Mouse (Mus musculus) liver, postnatal 0 days (tissue): ENCODE measurements around the gene Akip1. TPM values are rescaled to one million over a fixed set of nuclear protein-coding genes. Genes with fewer than 3 reads are reported as not detected.

ENCODE experiments used
- ATAC-seq: fragments of 200-750 bp; cut with Nextera tagmentation; 2 replicates; pipeline ENCODE4 v1.8.0; 2017; ENCODE audit warnings: mild to moderate bottlenecking, moderate library complexity
- DNase-seq: peaks from one replicate; pipeline ENCODE4 v3.0.0-alpha.2; 2016
- H3K27ac ChIP-seq: fragments of 300-500 bp; sonication (generic); 2 replicates; pipeline ENCODE4 v1.5.1; 2014; ENCODE audit warnings: antibody characterized with exemption, moderate library complexity, mild to moderate bottlenecking, low read depth
- H3K27me3 ChIP-seq: fragments of 300-500 bp; sonication (generic); 2 replicates; pipeline ENCODE4 v1.6.1; 2014; ENCODE audit warnings: low read length, control low read depth, mixed read lengths; ENCODE audit not compliant: insufficient read depth
- H3K36me3 ChIP-seq: fragments of 300-500 bp; sonication (generic); replicated peaks from 2 replicates; pipeline ENCODE4 v1.6.1; 2014; ENCODE audit warnings: mild to moderate bottlenecking, control low read depth, low read length, moderate library complexity, mixed read lengths; ENCODE audit not compliant: insufficient read depth
- H3K4me1 ChIP-seq: fragments of 300-500 bp; sonication (generic); 2 replicates; pipeline ENCODE4 v1.6.1; 2014; ENCODE audit warnings: antibody characterized with exemption, mild to moderate bottlenecking, control low read depth; ENCODE audit not compliant: insufficient read depth
- H3K4me2 ChIP-seq: fragments of 300-500 bp; sonication (generic); 2 replicates; pipeline ENCODE4 v1.6.1; 2014; ENCODE audit warnings: low read depth, mild to moderate bottlenecking, low read length, moderate library complexity, mixed read lengths
- H3K4me3 ChIP-seq: fragments of 300-500 bp; sonication (generic); 2 replicates; pipeline ENCODE4 v1.5.1; 2014; ENCODE audit warnings: low read depth, low read length
- H3K9ac ChIP-seq: fragments of 300-500 bp; sonication (generic); replicated peaks from 2 replicates; pipeline ENCODE4 v1.6.1; 2014; ENCODE audit warnings: mild to moderate bottlenecking, moderate library complexity
- H3K9me3 ChIP-seq: fragments of 300-500 bp; sonication (generic); 2 replicates; pipeline ENCODE4 v1.6.1; 2016; ENCODE audit warnings: mild to moderate bottlenecking, control low read depth, low read length, mixed read lengths
- CTCF ChIP-seq: sonication (generic); IDR thresholded peaks from 2 replicates; pipeline ENCODE4 v1.5.1; 2016; ENCODE audit warnings: antibody characterized with exemption, low read depth
- EP300 ChIP-seq: IDR thresholded peaks from 2 replicates; pipeline ENCODE4 v1.6.1; 2016; ENCODE audit warnings: antibody characterized with exemption, low read depth, mild to moderate bottlenecking
- WGBS: fragments of 180-500 bp; shearing (Covaris S2); extraction: QIAGEN DNeasy Blood & Tissue Kit; methylation state at CpG from one replicate; pipeline ENCODE4 v1.1.7; 2014; ENCODE audit not compliant: insufficient replicate concordance; 5-methylcytosine and 5-hydroxymethylcytosine counted together
- polyA plus RNA-seq: library from polyadenylated mRNA; unstranded; fragments of >200 nt; fragmentation: Nextera tagmentation; extraction: Ambion mirVana; gene quantifications from 2 replicates; pipeline ENCODE4 v1.2.1, GENCODE M21; 2015

Akip1 gene
- polyA plus RNA-seq: 23.7 and 24.5 TPM in 2 replicates

DNA sequence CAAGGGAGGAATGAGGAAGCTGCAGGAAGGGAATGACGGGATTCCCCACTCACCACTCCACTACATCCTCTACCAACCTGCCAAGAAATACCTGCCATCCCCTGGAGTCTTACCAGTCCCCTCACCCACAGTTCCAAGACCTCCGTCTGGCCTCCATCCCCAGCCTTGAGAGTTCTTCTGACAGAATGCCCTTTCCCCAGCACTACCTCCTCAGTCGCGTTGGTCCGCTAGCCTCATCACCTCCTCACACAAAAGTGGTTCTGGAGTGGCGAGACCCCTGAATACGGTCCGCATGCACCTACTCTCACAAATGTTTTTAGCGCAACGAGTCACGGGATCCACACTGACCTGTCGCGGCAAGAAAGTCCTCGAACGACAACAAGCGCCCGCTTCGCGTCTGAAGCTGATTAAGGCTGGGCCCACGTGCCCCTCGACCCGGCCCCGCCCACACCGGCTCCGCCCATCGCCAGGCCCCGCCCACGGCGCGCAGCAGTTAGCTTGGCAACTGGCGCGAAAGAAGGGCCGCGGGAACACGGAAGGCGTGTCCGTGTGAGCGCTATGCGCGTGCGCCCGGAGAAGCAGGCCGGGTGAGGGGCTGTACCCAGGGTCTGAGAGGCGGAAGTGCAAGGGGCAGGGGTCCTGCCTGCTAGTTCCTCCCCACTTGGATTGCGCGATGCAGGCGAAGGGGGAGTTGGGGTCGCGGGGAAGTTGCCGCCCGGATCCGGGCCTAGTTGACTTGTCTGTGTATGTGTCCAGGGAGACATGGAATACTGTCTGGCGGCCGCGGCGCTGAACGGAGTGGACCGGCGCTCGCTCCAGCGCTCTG is at the start of gene Akip1, which contains the start of gene St5:
Akip1 (plus strand) TSS at position 501 of the 826 bp plus-strand sequence.
St5 (minus strand) TSS at position 416 of the 826 bp plus-strand sequence.
- no peak for TF ChIP-seq EP300
- TF ChIP-seq CTCF: no peak
- WGBS: 2% methylated on average over 61 of the region's 61 CpGs
- ATAC-seq (peak; percentile 95), DNase-seq (peak; percentile 98)
- H3K4me1 ChIP-seq: peaks cover 4% of the 10 kb centered on the region; the same call in 1 of the 2 replicates
- peak within 1 kb of the TSS; percentile 77 for H3K9ac ChIP-seq
- H3K4me2 ChIP-seq: peak within 1 kb of the TSS; percentile 83
- H3K9me3 ChIP-seq: no peaks in the 10 kb centered on the region
- H3K27ac ChIP-seq: peak within 1 kb of the TSS; percentile 58
- no peaks in the 10 kb centered on the region for H3K27me3 ChIP-seq
- peak within 1 kb of the TSS; percentile 64 for H3K4me3 ChIP-seq
- H3K36me3 ChIP-seq: peaks cover 5% of the 10 kb centered on the region

- H3K9me3 ChIP-seq: no peaks in the 10 kb centered on the region
- no peak overlapping the region for H3K27ac ChIP-seq
- TF ChIP-seq CTCF (no peak), EP300 (no peak)
- no peak for DNase-seq
- no peaks in the 10 kb centered on the region for H3K27me3 ChIP-seq
- no peak overlapping the region for H3K4me3 ChIP-seq
- H3K4me2 ChIP-seq: no peak overlapping the region
- no peaks in the 10 kb centered on the region for H3K36me3 ChIP-seq
- peaks cover 11% of the 10 kb centered on the region; the same call in 1 of the 2 replicates for H3K4me1 ChIP-seq
- H3K9ac ChIP-seq: no peak overlapping the region
- WGBS: 69% methylated on average over 5 of the region's 5 CpGs
- ATAC-seq: no peak
Observed at GRCm38 (mm10) chr7:109654871-109655270, 48.6 kb upstream of the Akip1 start.

GRCm38 (mm10) chr7:109657884-109658283 is 45.6 kb upstream of the Akip1 start:
- Histone ChIP-seq H3K9ac (no peak overlapping the region), H3K27ac (no peak overlapping the region), H3K36me3 (no peaks in the 10 kb centered on the region), H3K4me1 (peaks cover 11% of the 10 kb centered on the region; the same call in 1 of the 2 replicates), H3K9me3 (no peaks in the 10 kb centered on the region), H3K4me2 (no peak overlapping the region), H3K27me3 (no peaks in the 10 kb centered on the region), H3K4me3 (no peak overlapping the region)
- DNase-seq (no peak), ATAC-seq (peak; percentile 68; the same call in 1 of the 2 replicates)
- WGBS: 28% methylated on average over 6 of the region's 6 CpGs
- no peak for TF ChIP-seq EP300
- no peak for TF ChIP-seq CTCF

GRCm38 (mm10) chr7:109659278-109659677 is 44.2 kb upstream of the Akip1 start:
- peaks cover 8% of the 10 kb centered on the region; the same call in 1 of the 2 replicates for H3K4me1 ChIP-seq
- H3K27ac ChIP-seq: no peak overlapping the region
- no peaks in the 10 kb centered on the region for H3K36me3 ChIP-seq
- no peak for DNase-seq
- no peak overlapping the region for H3K4me2 ChIP-seq
- TF ChIP-seq EP300 (no peak), CTCF (no peak)
- H3K9ac ChIP-seq: no peak overlapping the region
- no peak overlapping the region for H3K4me3 ChIP-seq
- ATAC-seq: no peak
- H3K9me3 ChIP-seq: no peaks in the 10 kb centered on the region
- no peaks in the 10 kb centered on the region for H3K27me3 ChIP-seq
- 57% methylated on average over 2 of the region's 2 CpGs for WGBS

DNA sequence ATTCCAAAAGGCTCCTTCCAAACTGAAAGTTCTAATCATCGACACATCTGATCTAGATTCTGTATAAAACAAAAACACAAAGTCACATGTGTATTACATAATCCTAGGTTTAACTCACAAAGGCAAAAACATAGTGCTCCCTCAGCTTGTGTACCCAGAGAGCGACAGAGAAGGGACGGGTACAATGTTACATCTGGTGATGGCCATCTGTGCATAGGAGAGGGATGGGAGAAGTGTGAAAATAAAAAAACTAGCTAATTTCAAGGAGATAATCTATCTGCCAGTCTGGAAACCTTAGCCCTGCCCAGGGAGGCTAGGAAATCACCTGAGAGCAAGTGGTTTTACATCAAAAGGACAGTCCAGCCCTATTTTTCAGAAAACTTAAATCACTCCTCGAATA is 40.9 kb upstream of the Akip1 start:
- Histone ChIP-seq H3K4me3 (no peak overlapping the region), H3K4me1 (peaks cover 8% of the 10 kb centered on the region; the same call in 1 of the 2 replicates), H3K27me3 (no peaks in the 10 kb centered on the region), H3K9me3 (no peaks in the 10 kb centered on the region), H3K9ac (no peak overlapping the region), H3K4me2 (no peak overlapping the region), H3K27ac (no peak overlapping the region), H3K36me3 (no peaks in the 10 kb centered on the region)
- TF ChIP-seq EP300 (no peak), CTCF (no peak)
- DNase-seq (no peak), ATAC-seq (no peak)
- WGBS: 79% methylated on average over 4 of the region's 4 CpGs

- whole genome bisulfite sequencing: 65% methylated on average over 5 of the region's 5 CpGs
- TF ChIP-seq EP300: no peak
- no peak for TF ChIP-seq CTCF
- no peak overlapping the region for H3K4me3 ChIP-seq
- no peaks in the 10 kb centered on the region for H3K27me3 ChIP-seq
- H3K36me3 ChIP-seq: no peaks in the 10 kb centered on the region
- no peak overlapping the region for H3K4me2 ChIP-seq
- peaks cover 5% of the 10 kb centered on the region for H3K4me1 ChIP-seq
- DNase-seq: no peak
- no peak for ATAC-seq
- no peaks in the 10 kb centered on the region for H3K9me3 ChIP-seq
- H3K9ac ChIP-seq: no peak overlapping the region
- no peak overlapping the region for H3K27ac ChIP-seq
Observed at GRCm38 (mm10) chr7:109666664-109667063, 36.8 kb upstream of the Akip1 start.
